Mouse (Mus musculus) olfactory bulb, adult 2 months (tissue): ENCODE results near the gene Paqr9.

Experiments
- CTCF ChIP-seq: fragments of 200-500 bp; IDR thresholded peaks from 2 replicates; pipeline ENCODE4 v1.5.1; 2012; ENCODE audit warnings: low read depth, mild to moderate bottlenecking, low read length, moderate library complexity; ENCODE audit not compliant: insufficient read depth
- POLR2A ChIP-seq: fragments of 200-500 bp; IDR thresholded peaks from 2 replicates; pipeline ENCODE4 v1.6.1; 2012; ENCODE audit warnings: mild to moderate bottlenecking, low read depth, low read length, moderate library complexity; ENCODE audit not compliant: insufficient read depth

DNA sequence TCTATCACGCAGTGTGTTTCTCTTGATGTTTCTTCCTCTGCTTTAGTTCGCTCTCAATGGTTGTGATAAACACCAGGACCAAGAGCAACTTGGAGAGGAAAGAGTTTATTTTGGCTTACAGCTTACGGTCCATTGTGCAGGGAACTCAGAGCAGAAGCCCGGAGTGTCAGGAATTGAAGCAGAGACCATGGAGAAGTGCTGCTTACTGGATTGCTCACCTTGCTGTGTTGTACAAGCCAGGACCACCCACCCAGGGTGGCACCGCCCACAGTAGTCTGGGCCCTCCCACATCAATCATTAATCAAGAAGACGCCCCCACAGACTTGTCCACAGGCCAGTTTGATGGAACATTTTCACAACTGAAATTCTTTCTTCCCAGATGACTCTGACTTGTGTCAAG lies 18.0 kb downstream of the Paqr9 start:
- TF ChIP-seq POLR2A (no peak), CTCF (no peak)
